Mouse (Mus musculus) midbrain, embryonic 11.5 days (tissue): ENCODE results near the gene Bicc1. TPM values are rescaled to one million over a fixed set of nuclear protein-coding genes. Genes with fewer than 3 reads are reported as not detected.
"Not testable (repeated sequence)": the region's sequence is repeated elsewhere in the genome, so short reads cannot be mapped to it uniquely, and the experiment has no call there.

Experiments
- ATAC-seq: fragments of 200-750 bp; cut with Nextera tagmentation; 2 replicates; pipeline ENCODE4 v1.8.0; 2017; ENCODE audit warnings: moderate TSS enrichment, moderate library complexity; ENCODE audit not compliant: low FRiP score
- DNase-seq: peaks from one replicate; pipeline ENCODE4 v3.0.0; 2015; ENCODE audit warnings: low spot score; ENCODE audit errors: missing footprints
- H3K27ac ChIP-seq: fragments of 300-500 bp; sonication (generic); 2 replicates; pipeline ENCODE4 v1.5.1; 2014; ENCODE audit warnings: low read depth, low read length
- H3K27me3 ChIP-seq: fragments of 300-500 bp; sonication (generic); 2 replicates; pipeline ENCODE4 v1.6.1; 2014; ENCODE audit warnings: mild to moderate bottlenecking, low read length, moderate library complexity, mixed read lengths; ENCODE audit not compliant: control insufficient read depth, insufficient read depth
- H3K36me3 ChIP-seq: fragments of 300-500 bp; sonication (generic); 2 replicates; pipeline ENCODE4 v1.6.1; 2014; ENCODE audit warnings: mild to moderate bottlenecking, low read length, moderate library complexity, mixed read lengths; ENCODE audit not compliant: control insufficient read depth, insufficient read depth
- H3K4me1 ChIP-seq: fragments of 300-500 bp; sonication (generic); 2 replicates; pipeline ENCODE4 v1.6.1; 2014; ENCODE audit warnings: low read length; ENCODE audit not compliant: control insufficient read depth, insufficient read depth
- H3K4me2 ChIP-seq: fragments of 300-500 bp; sonication (generic); 2 replicates; pipeline ENCODE4 v1.6.1; 2014; ENCODE audit warnings: mild to moderate bottlenecking, moderate library complexity
- H3K4me3 ChIP-seq: fragments of 300-500 bp; sonication (generic); 2 replicates; pipeline ENCODE4 v1.5.1; 2014; ENCODE audit warnings: low read depth, low read length
- H3K9ac ChIP-seq: fragments of 300-500 bp; sonication (generic); 2 replicates; pipeline ENCODE4 v1.6.1; 2014; ENCODE audit warnings: low read length
- H3K9me3 ChIP-seq: fragments of 300-500 bp; sonication (generic); 2 replicates; pipeline ENCODE4 v1.6.1; 2016; ENCODE audit warnings: low read length; ENCODE audit not compliant: control insufficient read depth
- WGBS: fragments of 180-500 bp; shearing (Covaris S2); extraction: QIAGEN DNeasy Blood & Tissue Kit; methylation state at CpG from one replicate; pipeline ENCODE4 v1.1.7; 2014; 5-methylcytosine and 5-hydroxymethylcytosine counted together
- polyA plus RNA-seq: library from polyadenylated mRNA; unstranded; fragments of >200 nt; fragmentation: Nextera tagmentation; extraction: Ambion mirVana; gene quantifications from 2 replicates; pipeline ENCODE4 v1.2.1, GENCODE M21; 2014

Bicc1 gene
- polyA plus RNA-seq, 1 experiment from 2014 or later: 9.2 TPM

DNA sequence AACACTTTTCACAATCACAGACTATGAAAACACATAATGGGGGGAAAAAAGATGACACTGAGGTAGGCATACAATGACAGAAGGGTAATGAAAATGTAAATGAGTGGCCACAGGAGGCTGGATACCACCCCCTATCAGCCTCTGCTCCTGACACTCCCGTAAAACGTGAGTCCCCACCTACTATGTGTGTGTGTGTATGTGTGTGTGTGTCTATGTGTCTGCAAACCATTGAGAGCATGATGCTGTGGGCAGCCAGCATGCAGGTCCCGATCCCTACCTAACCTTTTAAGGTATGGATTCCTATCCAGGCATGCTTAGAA lies 209.4 kb downstream of the Bicc1 start:
- H3K4me3 ChIP-seq: no peak overlapping the region; the same call in 1 of the 2 replicates
- no peak for DNase-seq

DNA sequence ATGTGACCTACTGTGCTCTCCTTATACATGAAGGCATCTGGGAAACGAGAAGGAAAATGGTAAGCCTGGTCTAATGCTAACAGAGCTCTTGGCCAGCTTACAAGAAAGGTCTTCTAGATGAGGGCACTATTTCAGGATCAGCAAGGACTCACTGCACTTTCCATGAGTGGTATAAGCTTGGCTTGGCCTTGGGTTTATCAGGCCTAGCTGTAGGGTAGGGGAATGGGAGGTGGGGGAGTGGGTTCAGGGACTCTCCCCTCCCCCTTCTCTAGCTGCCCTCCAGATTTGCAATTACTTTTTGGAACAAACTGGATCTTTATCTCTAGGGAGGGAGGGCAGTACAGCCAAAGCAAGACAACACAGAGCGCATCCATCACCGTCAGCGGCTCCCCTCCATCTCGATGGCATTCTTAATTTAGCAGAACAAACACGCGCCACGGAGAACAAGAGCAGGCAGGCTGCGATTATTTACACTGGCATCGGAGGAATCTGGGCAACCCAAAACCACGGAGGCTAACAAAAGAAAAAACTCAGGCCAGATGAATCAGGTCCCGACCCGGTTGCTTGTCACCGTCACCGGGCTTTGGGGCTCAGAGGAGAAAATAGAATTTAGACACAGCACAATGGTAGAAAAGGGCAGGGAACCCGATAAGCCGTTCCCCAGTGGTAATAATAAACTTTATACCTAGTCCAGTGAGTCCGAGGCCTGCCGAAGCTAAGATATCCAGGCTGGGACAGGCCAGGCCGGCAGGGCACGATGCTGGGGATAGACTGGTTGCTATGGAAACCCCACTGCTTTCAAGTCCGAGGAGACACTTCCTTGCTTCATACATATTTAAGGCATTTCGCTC lies 210.0 kb downstream of the Bicc1 start:
- Histone ChIP-seq H3K9me3 (no peaks in the 10 kb centered on the region), H3K9ac (peak overlapping the region; percentile 40), H3K4me2 (peak overlapping the region; percentile 44), H3K27me3 (no peaks in the 10 kb centered on the region), H3K4me3 (peak overlapping the region; percentile 13; the same call in 1 of the 2 replicates), H3K27ac (peak overlapping the region; percentile 80), H3K4me1 (peaks cover 20% of the 10 kb centered on the region), H3K36me3 (no peaks in the 10 kb centered on the region)
- DNase-seq: peak; percentile 94
- peak; percentile 89 for ATAC-seq
- 11% methylated on average over 23 of the region's 23 CpGs for WGBS

More for the DNA sequence above, 209.4 kb downstream of the Bicc1 start:
- ATAC-seq: peak; percentile 67
- Histone ChIP-seq H3K27me3 (no peaks in the 10 kb centered on the region), H3K27ac (peak overlapping the region; percentile 80), H3K9ac (peak overlapping the region; percentile 30; the same call in 1 of the 2 replicates), H3K9me3 (no peaks in the 10 kb centered on the region), H3K4me1 (peaks cover 20% of the 10 kb centered on the region), H3K36me3 (no peaks in the 10 kb centered on the region), H3K4me2 (peak overlapping the region; percentile 44)
- WGBS: 23% methylated on average over 3 of the region's 3 CpGs

DNA sequence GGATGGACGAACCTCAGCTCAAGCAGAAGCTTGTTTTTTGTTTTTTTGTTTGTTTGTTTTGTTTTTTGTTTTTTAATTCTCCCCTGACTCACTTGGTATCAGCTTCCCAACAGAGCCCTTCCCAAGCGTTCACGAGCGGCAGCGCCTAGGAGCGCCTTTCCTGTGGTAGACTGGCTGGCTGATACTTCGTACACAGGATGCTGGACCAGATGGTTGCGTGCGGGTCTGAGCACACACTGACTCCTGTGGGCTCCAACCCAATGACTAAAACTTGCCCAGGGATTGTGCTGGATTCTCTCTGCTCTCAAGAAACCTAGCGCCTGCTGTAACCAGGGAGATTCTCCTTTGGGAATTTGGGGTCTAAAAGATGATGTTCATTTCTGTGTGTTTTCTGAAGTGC lies 211.2 kb downstream of the Bicc1 start:
- no peak overlapping the region for H3K4me3 ChIP-seq
- H3K36me3 ChIP-seq: no peaks in the 10 kb centered on the region
- no peaks in the 10 kb centered on the region for H3K9me3 ChIP-seq
- no peak for DNase-seq
- no peak overlapping the region for H3K4me2 ChIP-seq
- H3K27me3 ChIP-seq: no peaks in the 10 kb centered on the region
- H3K9ac ChIP-seq: no peak overlapping the region
- 87% methylated on average over 10 of the region's 10 CpGs for WGBS
- no peak for ATAC-seq
- peaks cover 20% of the 10 kb centered on the region for H3K4me1 ChIP-seq
- 0 out of 2 replicates have a peak overlapping the region, but pooled peaks have one; percentile 8 for H3K27ac ChIP-seq

DNA sequence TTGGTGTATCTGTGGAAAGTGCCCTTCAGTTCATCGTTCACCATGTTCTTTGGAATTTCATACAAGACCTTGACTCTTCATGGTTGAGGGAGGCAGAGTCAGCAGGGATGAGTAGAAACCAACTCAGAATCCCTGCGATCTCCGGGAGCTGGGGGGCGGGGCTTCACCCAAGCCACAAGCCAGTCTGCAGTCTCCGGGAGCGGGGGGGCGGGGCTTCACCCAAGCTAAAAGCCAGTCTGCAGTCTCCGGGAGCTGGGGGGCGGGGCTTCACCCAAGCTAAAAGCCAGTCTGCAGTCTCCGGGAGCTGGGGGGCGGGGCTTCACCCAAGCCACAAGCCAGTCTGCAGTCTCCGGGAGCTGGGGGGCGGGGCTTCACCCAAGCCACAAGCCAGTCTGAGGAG lies 213.4 kb downstream of the Bicc1 start:
- not testable (repeated sequence) for H3K4me3 ChIP-seq, H3K27me3 ChIP-seq, H3K9ac ChIP-seq, H3K36me3 ChIP-seq, ATAC-seq, H3K27ac ChIP-seq, DNase-seq, H3K4me2 ChIP-seq, H3K9me3 ChIP-seq
- peaks cover 16% of the 10 kb centered on the region for H3K4me1 ChIP-seq
- 89% methylated on average over 13 of the region's 13 CpGs for WGBS

DNA sequence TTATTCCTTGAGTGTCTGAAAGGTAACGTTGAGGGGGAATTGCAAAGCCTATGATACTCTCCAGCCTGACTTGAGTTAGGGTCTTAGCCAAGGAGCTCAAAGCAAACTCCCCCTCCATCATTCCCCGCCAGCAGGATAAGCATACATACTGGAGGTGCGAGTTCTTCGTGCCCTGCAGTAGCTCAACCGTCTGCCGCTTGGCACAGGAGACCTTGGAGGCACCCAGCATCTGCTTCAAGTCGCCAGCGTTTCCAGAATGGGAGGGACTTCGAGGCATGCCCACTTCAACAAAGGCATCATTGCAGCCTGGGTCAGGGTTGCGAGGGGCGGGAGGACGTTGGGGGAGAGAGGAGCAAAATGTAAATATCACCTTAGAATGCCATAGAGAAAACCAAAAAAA lies 214.4 kb downstream of the Bicc1 start:
- H3K4me1 ChIP-seq: peaks cover 14% of the 10 kb centered on the region
- no peak overlapping the region for H3K4me2 ChIP-seq
- no peaks in the 10 kb centered on the region for H3K36me3 ChIP-seq
- no peaks in the 10 kb centered on the region for H3K9me3 ChIP-seq
- H3K4me3 ChIP-seq: no peak overlapping the region
- no peak overlapping the region for H3K27ac ChIP-seq
- no peak overlapping the region for H3K9ac ChIP-seq
- WGBS: 89% methylated on average over 12 of the region's 12 CpGs
- ATAC-seq: no peak
- H3K27me3 ChIP-seq: no peaks in the 10 kb centered on the region
- no peak for DNase-seq

DNA sequence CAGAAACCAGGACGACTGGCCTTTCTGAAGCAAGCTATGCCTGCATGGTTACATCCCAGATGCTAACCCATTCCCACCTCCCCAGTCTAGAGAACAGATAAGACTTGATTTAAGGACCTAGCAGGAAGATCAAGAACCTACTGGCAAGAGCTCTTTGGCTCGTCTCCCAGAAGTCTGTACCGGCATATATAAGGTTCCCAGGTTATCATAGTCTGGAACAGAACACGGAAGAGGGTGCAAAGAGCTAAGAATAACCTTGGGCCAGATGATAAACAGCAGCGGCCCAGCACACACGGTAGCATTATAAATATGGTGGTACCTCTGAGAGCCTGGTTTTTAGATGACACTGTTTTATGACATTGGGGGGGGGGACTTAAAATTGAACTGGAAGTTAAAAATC lies 217.9 kb downstream of the Bicc1 start:
- no peak overlapping the region for H3K4me2 ChIP-seq
- H3K27ac ChIP-seq: no peak overlapping the region
- WGBS: 91% methylated on average over 6 of the region's 6 CpGs
- no peak overlapping the region for H3K9ac ChIP-seq
- no peaks in the 10 kb centered on the region for H3K4me1 ChIP-seq
- no peak overlapping the region for H3K4me3 ChIP-seq
- no peaks in the 10 kb centered on the region for H3K36me3 ChIP-seq
- ATAC-seq: no peak
- H3K9me3 ChIP-seq: no peaks in the 10 kb centered on the region
- no peaks in the 10 kb centered on the region for H3K27me3 ChIP-seq
- no peak for DNase-seq

DNA sequence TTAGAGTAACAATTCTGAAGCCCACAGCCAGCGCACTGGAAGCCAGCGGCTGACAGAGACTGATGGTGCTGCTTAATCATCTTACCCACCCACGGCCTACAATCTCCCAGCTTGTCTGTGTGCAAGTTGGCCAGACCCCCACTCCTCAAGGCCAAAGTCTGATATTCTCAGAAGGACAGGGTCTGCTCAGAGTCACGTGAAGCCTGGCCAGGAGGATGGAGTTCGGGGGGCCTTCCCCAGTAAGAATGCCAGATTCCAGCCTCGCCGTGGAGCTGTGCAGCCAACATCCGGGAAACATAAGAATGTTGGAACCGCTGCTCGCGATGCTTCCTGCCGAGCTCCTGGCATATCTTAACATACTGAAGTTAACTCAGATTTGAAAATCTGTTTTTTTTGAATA lies 219.7 kb downstream of the Bicc1 start:
- WGBS: 80% methylated on average over 12 of the region's 12 CpGs
- no peaks in the 10 kb centered on the region for H3K36me3 ChIP-seq
- DNase-seq: no peak
- no peak overlapping the region for H3K4me2 ChIP-seq
- ATAC-seq: no peak
- no peaks in the 10 kb centered on the region for H3K27me3 ChIP-seq
- no peaks in the 10 kb centered on the region for H3K9me3 ChIP-seq
- H3K27ac ChIP-seq: no peak overlapping the region
- no peaks in the 10 kb centered on the region for H3K4me1 ChIP-seq
- no peak overlapping the region for H3K9ac ChIP-seq
- no peak overlapping the region for H3K4me3 ChIP-seq

DNA sequence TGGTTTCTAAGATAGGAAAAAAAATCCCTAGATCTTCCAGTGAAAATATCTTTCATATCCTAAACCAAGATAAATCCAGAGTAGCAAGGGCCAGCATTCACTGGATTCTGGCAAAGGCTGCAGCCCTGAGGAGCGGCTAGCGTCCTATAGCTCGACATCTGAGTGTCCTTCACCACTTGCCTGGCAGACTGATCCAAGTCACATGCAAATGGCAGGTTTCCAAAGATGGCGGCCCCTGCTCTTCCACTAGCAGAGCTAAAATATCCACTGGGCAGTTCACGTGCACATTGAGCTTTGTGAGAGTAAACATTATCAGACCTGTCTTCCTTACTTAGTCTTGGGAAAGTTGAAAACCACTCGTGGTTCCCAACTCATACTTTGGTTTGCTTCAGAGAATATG lies 222.1 kb downstream of the Bicc1 start:
- Histone ChIP-seq H3K4me3 (no peak overlapping the region), H3K9ac (no peak overlapping the region), H3K27ac (no peak overlapping the region), H3K27me3 (no peaks in the 10 kb centered on the region), H3K4me2 (no peak overlapping the region), H3K36me3 (no peaks in the 10 kb centered on the region), H3K4me1 (no peaks in the 10 kb centered on the region), H3K9me3 (no peaks in the 10 kb centered on the region)
- ATAC-seq (no peak), DNase-seq (no peak)
- 91% methylated on average over 6 of the region's 6 CpGs for WGBS

DNA sequence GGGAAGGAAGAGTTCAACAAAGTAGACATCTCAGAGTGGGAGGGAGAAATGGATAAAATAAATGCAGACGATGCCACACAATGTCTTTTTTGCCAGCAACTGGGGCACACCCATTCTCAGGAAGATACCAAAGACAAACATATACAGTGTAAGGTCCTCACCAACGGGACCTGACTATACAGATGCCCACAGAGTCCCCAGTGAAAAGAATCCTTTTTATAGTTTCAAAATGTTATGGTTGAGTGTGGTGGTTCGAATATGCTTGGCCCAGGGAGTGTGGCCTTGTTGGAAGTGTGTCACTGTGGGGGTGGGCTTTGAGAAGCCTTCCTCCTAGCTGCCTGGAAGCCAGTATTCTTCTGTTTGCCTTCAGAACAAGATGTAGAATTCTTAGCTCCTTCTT lies 223.5 kb downstream of the Bicc1 start:
- Histone ChIP-seq H3K9me3 (no peaks in the 10 kb centered on the region), H3K4me2 (no peak overlapping the region), H3K27me3 (no peaks in the 10 kb centered on the region), H3K27ac (no peak overlapping the region), H3K4me3 (no peak overlapping the region), H3K9ac (no peak overlapping the region), H3K4me1 (no peaks in the 10 kb centered on the region), H3K36me3 (no peaks in the 10 kb centered on the region)
- DNase-seq (no peak), ATAC-seq (no peak)
- 89% methylated on average over 3 of the region's 3 CpGs for WGBS
